Mouse (Mus musculus): ENCODE data around the gene Gpd2. TPM values are rescaled to one million over a fixed set of nuclear protein-coding genes. Genes with fewer than 3 reads are reported as not detected.
A peak's percentile ranks its signal among the peaks of the same experiment; 100 is the strongest.

The Gpd2 gene
- polyA plus RNA-seq, 1 experiment from 2014 or later = 21.8 TPM

- DNase-seq (ENCODE audit: low spot score) (no peak), ATAC-seq (replicated peaks; ENCODE audit: low FRiP score, low TSS enrichment, low read depth) (no peak)
- H3K9ac ChIP-seq (ENCODE audit: low read length) = no peak overlapping the region
These were observed 137.2 kb downstream of the Gpd2 start for GRCm38 (mm10) chr2:57374647-57375046.

GRCm38 (mm10) chr2:57375138-57375837 lies 137.9 kb downstream of the Gpd2 start:
- DNase-seq (ENCODE audit: low spot score) (no peak), ATAC-seq (replicated peaks; ENCODE audit: low FRiP score, low TSS enrichment, low read depth) (no peak)
- Histone ChIP-seq H3K27ac (ENCODE audit: low read depth) (no peak overlapping the region), H3K9ac (ENCODE audit: low read length) (no peak overlapping the region), H3K4me2 (ENCODE audit: low read length) (no peak overlapping the region), H3K36me3 (ENCODE audit: control insufficient read depth, insufficient read depth, low read length) (no peaks in the 10 kb centered on the region), H3K4me3 (ENCODE audit: low read depth, low read length) (no peak overlapping the region), H3K27me3 (replicated peaks; ENCODE audit: control insufficient read depth, insufficient read depth, low read length) (no peaks in the 10 kb centered on the region), H3K9me3 (ENCODE audit: control insufficient read depth, low read length) (no peaks in the 10 kb centered on the region), H3K4me1 (replicated peaks; ENCODE audit: control insufficient read depth, insufficient read depth, low read length) (no peaks in the 10 kb centered on the region)
- WGBS = 86% methylated on average over 7 of the region's 7 CpGs

More at GRCm38 (mm10) chr2:57374647-57375046, 137.2 kb downstream of the Gpd2 start:
- Histone ChIP-seq H3K4me2 (ENCODE audit: low read length) (no peak overlapping the region), H3K27me3 (replicated peaks; ENCODE audit: control insufficient read depth, insufficient read depth, low read length) (no peaks in the 10 kb centered on the region), H3K4me1 (replicated peaks; ENCODE audit: control insufficient read depth, insufficient read depth, low read length) (no peaks in the 10 kb centered on the region), H3K4me3 (ENCODE audit: low read depth, low read length) (no peak overlapping the region), H3K9me3 (ENCODE audit: control insufficient read depth, low read length) (no peaks in the 10 kb centered on the region), H3K36me3 (ENCODE audit: control insufficient read depth, insufficient read depth, low read length) (no peaks in the 10 kb centered on the region), H3K27ac (ENCODE audit: low read depth) (no peak overlapping the region)
- WGBS = 34% methylated on average over 4 of the region's 4 CpGs

- Histone ChIP-seq H3K27me3 (replicated peaks; ENCODE audit: control insufficient read depth, insufficient read depth, low read length) (no peaks in the 10 kb centered on the region), H3K9ac (ENCODE audit: low read length) (no peak overlapping the region), H3K27ac (ENCODE audit: low read depth) (no peak overlapping the region), H3K4me2 (ENCODE audit: low read length) (no peak overlapping the region), H3K9me3 (ENCODE audit: control insufficient read depth, low read length) (no peaks in the 10 kb centered on the region), H3K36me3 (ENCODE audit: control insufficient read depth, insufficient read depth, low read length) (no peaks in the 10 kb centered on the region), H3K4me3 (ENCODE audit: low read depth, low read length) (no peak overlapping the region), H3K4me1 (replicated peaks; ENCODE audit: control insufficient read depth, insufficient read depth, low read length) (no peaks in the 10 kb centered on the region)
- 33% methylated on average over 8 of the region's 8 CpGs for WGBS
- DNase-seq (ENCODE audit: low spot score) = no peak
- no peak for ATAC-seq (replicated peaks; ENCODE audit: low FRiP score, low TSS enrichment, low read depth)
These were observed 140.9 kb downstream of the Gpd2 start for GRCm38 (mm10) chr2:57378147-57378889.

GRCm38 (mm10) chr2:57384625-57385024 lies 147.2 kb downstream of the Gpd2 start:
- DNase-seq (ENCODE audit: low spot score) (no peak), ATAC-seq (replicated peaks; ENCODE audit: low FRiP score, low TSS enrichment, low read depth) (no peak)
- Histone ChIP-seq H3K36me3 (ENCODE audit: control insufficient read depth, insufficient read depth, low read length) (no peaks in the 10 kb centered on the region), H3K9ac (ENCODE audit: low read length) (no peak overlapping the region), H3K27me3 (replicated peaks; ENCODE audit: control insufficient read depth, insufficient read depth, low read length) (no peaks in the 10 kb centered on the region), H3K4me2 (ENCODE audit: low read length) (no peak overlapping the region), H3K9me3 (ENCODE audit: control insufficient read depth, low read length) (no peaks in the 10 kb centered on the region), H3K4me1 (replicated peaks; ENCODE audit: control insufficient read depth, insufficient read depth, low read length) (no peaks in the 10 kb centered on the region), H3K4me3 (ENCODE audit: low read depth, low read length) (no peak overlapping the region), H3K27ac (ENCODE audit: low read depth) (no peak overlapping the region)
- WGBS = 84% methylated on average over 2 of the region's 2 CpGs

- DNase-seq (ENCODE audit: low spot score) = no peak
These were observed 150.4 kb downstream of the Gpd2 start for GRCm38 (mm10) chr2:57387816-57388215.

GRCm38 (mm10) chr2:57395071-57395470 lies 157.6 kb downstream of the Gpd2 start:
- Histone ChIP-seq H3K9ac (ENCODE audit: low read length) (no peak overlapping the region), H3K27ac (ENCODE audit: low read depth) (no peak overlapping the region), H3K4me2 (ENCODE audit: low read length) (no peak overlapping the region), H3K4me1 (replicated peaks; ENCODE audit: control insufficient read depth, insufficient read depth, low read length) (no peaks in the 10 kb centered on the region), H3K4me3 (ENCODE audit: low read depth, low read length) (no peak overlapping the region), H3K9me3 (ENCODE audit: control insufficient read depth, low read length) (no peaks in the 10 kb centered on the region), H3K27me3 (replicated peaks; ENCODE audit: control insufficient read depth, insufficient read depth, low read length) (no peaks in the 10 kb centered on the region), H3K36me3 (ENCODE audit: control insufficient read depth, insufficient read depth, low read length) (no peaks in the 10 kb centered on the region)
- no peak for ATAC-seq (replicated peaks; ENCODE audit: low FRiP score, low TSS enrichment, low read depth)
- peak; percentile 25 for DNase-seq (ENCODE audit: low spot score)
- WGBS = 86% methylated on average over 4 of the region's 4 CpGs

More at GRCm38 (mm10) chr2:57387816-57388215, 150.4 kb downstream of the Gpd2 start:
- Histone ChIP-seq H3K4me3 (ENCODE audit: low read depth, low read length) (no peak overlapping the region), H3K9me3 (ENCODE audit: control insufficient read depth, low read length) (no peaks in the 10 kb centered on the region; the same call in 1 of the 2 replicates), H3K9ac (ENCODE audit: low read length) (no peak overlapping the region), H3K4me2 (ENCODE audit: low read length) (no peak overlapping the region), H3K27me3 (replicated peaks; ENCODE audit: control insufficient read depth, insufficient read depth, low read length) (no peaks in the 10 kb centered on the region), H3K27ac (ENCODE audit: low read depth) (no peak overlapping the region), H3K4me1 (replicated peaks; ENCODE audit: control insufficient read depth, insufficient read depth, low read length) (no peaks in the 10 kb centered on the region), H3K36me3 (ENCODE audit: control insufficient read depth, insufficient read depth, low read length) (no peaks in the 10 kb centered on the region)
- 39% methylated on average over 7 of the region's 7 CpGs for whole genome bisulfite sequencing
- no peak for ATAC-seq (replicated peaks; ENCODE audit: low FRiP score, low TSS enrichment, low read depth)

GRCm38 (mm10) chr2:57396061-57396460 lies 158.6 kb downstream of the Gpd2 start:
- Histone ChIP-seq H3K36me3 (ENCODE audit: control insufficient read depth, insufficient read depth, low read length) (no peaks in the 10 kb centered on the region), H3K9me3 (ENCODE audit: control insufficient read depth, low read length) (no peaks in the 10 kb centered on the region), H3K4me1 (replicated peaks; ENCODE audit: control insufficient read depth, insufficient read depth, low read length) (no peaks in the 10 kb centered on the region), H3K4me3 (ENCODE audit: low read depth, low read length) (no peak overlapping the region), H3K9ac (ENCODE audit: low read length) (no peak overlapping the region), H3K4me2 (ENCODE audit: low read length) (no peak overlapping the region), H3K27ac (ENCODE audit: low read depth) (no peak overlapping the region), H3K27me3 (replicated peaks; ENCODE audit: control insufficient read depth, insufficient read depth, low read length) (no peaks in the 10 kb centered on the region)
- WGBS = 93% methylated on average over 13 of the region's 13 CpGs
- no peak for ATAC-seq (replicated peaks; ENCODE audit: low FRiP score, low TSS enrichment, low read depth)
- no peak for DNase-seq (ENCODE audit: low spot score)

GRCm38 (mm10) chr2:57397727-57398126 lies 160.3 kb downstream of the Gpd2 start:
- no peak for ATAC-seq (replicated peaks; ENCODE audit: low FRiP score, low TSS enrichment, low read depth)
- Histone ChIP-seq H3K4me1 (replicated peaks; ENCODE audit: control insufficient read depth, insufficient read depth, low read length) (no peaks in the 10 kb centered on the region), H3K9ac (ENCODE audit: low read length) (no peak overlapping the region), H3K27ac (ENCODE audit: low read depth) (no peak overlapping the region), H3K4me2 (ENCODE audit: low read length) (no peak overlapping the region), H3K9me3 (ENCODE audit: control insufficient read depth, low read length) (no peaks in the 10 kb centered on the region), H3K36me3 (ENCODE audit: control insufficient read depth, insufficient read depth, low read length) (no peaks in the 10 kb centered on the region), H3K4me3 (ENCODE audit: low read depth, low read length) (no peak overlapping the region), H3K27me3 (replicated peaks; ENCODE audit: control insufficient read depth, insufficient read depth, low read length) (no peaks in the 10 kb centered on the region)
- WGBS = 87% methylated on average over 3 of the region's 3 CpGs
- no peak for DNase-seq (ENCODE audit: low spot score)

Data from intestine, embryonic 14.5 days (tissue).